Comparison of ENCODE assay signal across 8 mouse cellular contexts in genomic region chr17:37045611-37046311, GRCm38 (mm10). TPM values are rescaled to one million over a fixed set of nuclear protein-coding genes. Genes with fewer than 3 reads are reported as not detected.
DNase-seq lines count a peak whose midpoint lies in the region; ATAC-seq and TF ChIP-seq lines count a peak whose summit lies in the region.

Gabbr1 (plus strand) TSS chr17:37045966.

- peak within 1 kb of the TSS; percentile 90 for H3K9ac ChIP-seq in embryonic facial prominence, embryonic 14.5 days (ENCODE audit: low read depth, low read length)
- peak within 1 kb of the TSS; percentile 90 for H3K9ac ChIP-seq in kidney, embryonic 14.5 days (ENCODE audit: low read depth, low read length)
- peak within 1 kb of the TSS; percentile 79 for H3K9ac ChIP-seq in liver, adult 2 months (ENCODE audit: low read depth, low read length)

- 0 out of 2 replicates have a peak, but pooled peaks have one; percentile 4 for TF ChIP-seq POLR2A in liver, adult 2 months (IDR thresholded peaks at IDR 0.05; ENCODE audit: extremely low read depth, insufficient read depth, low read length)
- peak; percentile 28 for TF ChIP-seq POLR2A in myocyte (IDR thresholded peaks at IDR 0.05; ENCODE audit: insufficient read length, low read depth)

- H3K4me3 ChIP-seq in embryonic facial prominence, embryonic 14.5 days (ENCODE audit: low read depth, low read length), result peak within 1 kb of the TSS; percentile 72
- peak within 1 kb of the TSS; percentile 96 for H3K4me3 ChIP-seq in heart, embryonic 10.5 days
- H3K4me3 ChIP-seq in kidney, embryonic 14.5 days (ENCODE audit: low read length), result peak within 1 kb of the TSS; percentile 77
- peak within 1 kb of the TSS; percentile 68 for H3K4me3 ChIP-seq in liver, adult 2 months (ENCODE audit: insufficient read depth, low read depth, low read length)
- peak within 1 kb of the TSS; percentile 47 for H3K4me3 ChIP-seq in myocyte

- no peaks in the 10 kb centered on the region for H3K9me3 ChIP-seq in embryonic facial prominence, embryonic 14.5 days (ENCODE audit: control insufficient read depth, low read length)
- no peaks in the 10 kb centered on the region for H3K9me3 ChIP-seq in heart, embryonic 10.5 days
- no peaks in the 10 kb centered on the region for H3K9me3 ChIP-seq in kidney, embryonic 14.5 days (ENCODE audit: control insufficient read depth, low read length)

- DNase-seq in A20 (ENCODE audit: low read depth, low spot score), result peak; percentile 88
- peak; percentile 86 for DNase-seq in adrenal gland, postnatal 25 days
- DNase-seq in embryonic facial prominence, embryonic 14.5 days (ENCODE audit: low spot score), result peak; percentile 94
- peak; percentile 88 for DNase-seq in heart, embryonic 10.5 days (ENCODE audit: low spot score)
- no peak for DNase-seq in liver, adult 2 months (ENCODE audit: extremely low read depth, low read depth, low spot score)
- DNase-seq in spleen, postnatal 4 days (ENCODE audit: low spot score in 2 of 2), result peak; percentile 33 to 73

- peak within 1 kb of the TSS; percentile 86 for H3K27ac ChIP-seq in embryonic facial prominence, embryonic 14.5 days (replicated peaks; ENCODE audit: low read depth, low read length)
- H3K27ac ChIP-seq in heart, embryonic 10.5 days, result peak within 1 kb of the TSS; percentile 97
- H3K27ac ChIP-seq in kidney, embryonic 14.5 days (ENCODE audit: low read depth, low read length), result peak within 1 kb of the TSS; percentile 26; the same call in 1 of the 2 replicates
- H3K27ac ChIP-seq in liver, adult 2 months (replicated peaks; ENCODE audit: insufficient read depth, low read depth, low read length), result no peak within 1 kb of the TSS

- H3ac ChIP-seq in myocyte (ENCODE audit: control insufficient read depth, insufficient read length), result peak within 1 kb of the TSS; percentile 67

- no peaks in the 10 kb centered on the region for H3K36me3 ChIP-seq in embryonic facial prominence, embryonic 14.5 days (ENCODE audit: control insufficient read depth, insufficient read depth, low read length)
- H3K36me3 ChIP-seq in heart, embryonic 10.5 days, result no peaks in the 10 kb centered on the region
- H3K36me3 ChIP-seq in kidney, embryonic 14.5 days (ENCODE audit: control insufficient read depth, insufficient read depth, low read length), result no peaks in the 10 kb centered on the region
- no peaks in the 10 kb centered on the region for H3K36me3 ChIP-seq in liver, adult 2 months (ENCODE audit: control insufficient read depth, insufficient read depth, low read length)
- H3K36me3 ChIP-seq in myocyte (ENCODE audit: control insufficient read depth, insufficient read depth), result no peaks in the 10 kb centered on the region

- peak; percentile 87 for ATAC-seq in embryonic facial prominence, embryonic 14.5 days (ENCODE audit: low read depth)
- peak; percentile 86 for ATAC-seq in kidney, embryonic 14.5 days (ENCODE audit: low FRiP score, low TSS enrichment)

- H3K4me2 ChIP-seq in embryonic facial prominence, embryonic 14.5 days (ENCODE audit: low read depth, low read length), result peak within 1 kb of the TSS; percentile 88
- H3K4me2 ChIP-seq in kidney, embryonic 14.5 days (replicated peaks; ENCODE audit: low read depth, low read length), result peak within 1 kb of the TSS; percentile 90
- peak within 1 kb of the TSS; percentile 73 for H3K4me2 ChIP-seq in myocyte (ENCODE audit: low read depth)

- peaks cover 21% of the 10 kb centered on the region for H3K4me1 ChIP-seq in embryonic facial prominence, embryonic 14.5 days (ENCODE audit: control insufficient read depth, insufficient read depth, low read length)
- peaks cover 30% of the 10 kb centered on the region for H3K4me1 ChIP-seq in heart, embryonic 10.5 days
- peaks cover 15% of the 10 kb centered on the region for H3K4me1 ChIP-seq in kidney, embryonic 14.5 days (ENCODE audit: control insufficient read depth, insufficient read depth, low read length)
- H3K4me1 ChIP-seq in liver, adult 2 months (ENCODE audit: control insufficient read depth, insufficient read depth, low read length), result peaks cover 8% of the 10 kb centered on the region

- WGBS in embryonic facial prominence, embryonic 14.5 days, result under 1% methylated on average over 36 of the region's 55 CpGs
- under 1% methylated on average over 49 of the region's 55 CpGs for WGBS in heart, embryonic 10.5 days
- WGBS in kidney, embryonic 14.5 days, result under 1% methylated on average over 43 of the region's 55 CpGs
- 4% methylated on average over 43 of the region's 55 CpGs for WGBS in liver, adult 2 months

- no peaks in the 10 kb centered on the region for H3K79me2 ChIP-seq in liver, adult 2 months (ENCODE audit: control insufficient read depth, insufficient read depth, low read length)
- H3K79me2 ChIP-seq in myocyte (ENCODE audit: control insufficient read depth, insufficient read depth), result no peaks in the 10 kb centered on the region

- no peaks in the 10 kb centered on the region; the same call in 1 of the 2 replicates for H3K27me3 ChIP-seq in embryonic facial prominence, embryonic 14.5 days (replicated peaks; ENCODE audit: control insufficient read depth, insufficient read depth, low read length)
- H3K27me3 ChIP-seq in heart, embryonic 10.5 days (ENCODE audit: insufficient read depth, poor library complexity, severe bottlenecking), result peaks cover 27% of the 10 kb centered on the region
- H3K27me3 ChIP-seq in kidney, embryonic 14.5 days (ENCODE audit: control insufficient read depth, insufficient read depth, low read length), result no peaks in the 10 kb centered on the region; the same call in 1 of the 2 replicates
- peaks cover 27% of the 10 kb centered on the region for H3K27me3 ChIP-seq in liver, adult 2 months (ENCODE audit: control insufficient read depth, insufficient read depth, low read length)
- H3K27me3 ChIP-seq in myocyte (ENCODE audit: control insufficient read depth, insufficient read depth, insufficient read length), result no peaks in the 10 kb centered on the region

- no peak for TF ChIP-seq CTCF in liver, adult 2 months (IDR thresholded peaks at IDR 0.05; ENCODE audit: low read depth, low read length)

TF ChIP-seq in myocyte, 11 proteins besides CTCF, POLR2A, EP300 and RAD21:
- TF ChIP-seq MYOG (IDR thresholded peaks at IDR 0.05; ENCODE audit: control insufficient read depth in 1 of 3, insufficient read depth in 1 of 3, insufficient read length in 2 of 3, low read depth in 2 of 3) (no peak), SRF (IDR thresholded peaks at IDR 0.05; ENCODE audit: control insufficient read depth, insufficient read length, low read depth) (no peak), E2F4 (IDR thresholded peaks at IDR 0.05; ENCODE audit: insufficient read depth) (no peak), POLR2AphosphoS2 (IDR thresholded peaks at IDR 0.05; ENCODE audit: insufficient read length, low read depth) (peak; percentile 35), REST (IDR thresholded peaks at IDR 0.05; ENCODE audit: insufficient read depth, insufficient read length) (no peak), CEBPB (IDR thresholded peaks at IDR 0.05; ENCODE audit: insufficient read depth, poor library complexity, severe bottlenecking) (no peak), USF1 (IDR thresholded peaks at IDR 0.05; ENCODE audit: low read depth) (no peak), MAX (IDR thresholded peaks at IDR 0.05; ENCODE audit: low read depth) (no peak)
TF ChIP-seq in myocyte: peak in this region for 1.

RNA-seq across cellular contexts. Expression of gene Gabbr1, which starts in this region (rescaled TPM):
- total RNA-seq in adrenal gland, postnatal 25 days (2021), result 39.6 and 46.0 TPM in 2 replicates
- polyA plus RNA-seq in embryonic facial prominence, embryonic 14.5 days (2014; fragmentation: Nextera tagmentation; extraction: Ambion mirVana), result 8.4 and 10.2 TPM in 2 replicates
- polyA plus RNA-seq in heart, embryonic 10.5 days (2016; fragmentation: Nextera tagmentation; extraction: Ambion mirVana), result 5.8 and 9.6 TPM in 2 replicates
- polyA plus RNA-seq in kidney, embryonic 14.5 days (2014; fragmentation: Nextera tagmentation; extraction: Ambion mirVana), result 8.1 and 11.6 TPM in 2 replicates
- 1.2 and 1.9 TPM in 2 replicates for total RNA-seq in liver, adult 2 months (2014; rRNA removed)
- polyA plus RNA-seq in liver, adult 2 months (2012; rRNA removed), result 1.4 and 3.2 TPM in 2 replicates
- polyA plus RNA-seq in myocyte (2012; fragmentation: generic; extraction: Trizol), result 15.9 TPM

Comparison
In these comparisons a context has a peak if more than half of its experiments do, and no peak if none do; other contexts are left out.
1. RNA of gene Gabbr1 (total RNA-seq): 39.6 to 46.0 TPM in adrenal gland, postnatal 25 days; 1.2 to 1.9 TPM in liver, adult 2 months; every median in the first group is over 10 times any median in the second.
2. Peak in every context shown above with its lines, with median percentiles within 50 percentile points of each other: H3K4me2 ChIP-seq, H3K4me3 ChIP-seq and H3K9ac ChIP-seq.